Mouse (Mus musculus) lung, postnatal 36 days (tissue): ENCODE data around the gene Pik3r6.

ENCODE experiments used
- DNase-seq: peaks from one replicate; pipeline ENCODE4 v3.0.0; 2022; ENCODE audit warnings: mixed read lengths

Gene Pik3r6

DNA sequence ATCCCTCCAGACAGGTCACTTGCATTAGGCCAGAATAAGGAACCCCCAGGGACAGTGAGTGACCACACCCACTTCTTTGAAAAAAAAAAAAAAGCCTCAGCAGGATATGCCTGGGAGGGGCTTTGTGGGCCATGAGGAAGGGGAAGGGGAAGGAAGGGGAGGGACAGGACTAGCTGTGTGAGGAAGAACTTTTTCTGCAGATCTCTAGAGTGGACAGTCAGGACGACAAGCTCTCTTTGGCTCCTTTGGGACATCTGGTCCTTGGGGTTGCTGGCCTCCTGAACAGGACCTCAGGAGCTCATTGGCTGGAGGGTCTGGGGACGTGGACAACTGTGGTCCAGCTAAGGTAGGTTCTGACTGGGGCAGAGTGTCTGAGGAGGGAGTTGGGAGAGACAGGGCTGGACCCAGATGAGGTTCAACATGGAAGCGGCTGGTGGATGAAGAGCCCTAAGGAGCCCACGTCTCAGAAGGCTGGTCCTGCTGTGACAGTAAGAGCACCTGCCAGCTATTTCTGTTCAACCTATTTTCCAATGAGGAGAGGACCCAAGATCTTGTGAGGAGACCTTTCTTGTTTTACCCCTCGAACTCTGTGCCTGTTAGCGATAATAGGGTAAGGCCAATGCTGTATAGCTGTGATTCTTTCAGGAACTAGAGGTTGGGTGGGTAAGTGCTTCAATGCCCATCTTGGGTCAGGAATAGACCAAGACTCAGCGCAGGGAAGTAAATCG is at the start of gene Pik3r6:
Gene Pik3r6 (plus strand): TSS at position 118 of the 728 bp plus-strand sequence.
- peak; percentile 67 for DNase-seq

GRCm38 (mm10) chr11:68453301-68453700 is 49.5 kb upstream of the Pik3r6 start:
- DNase-seq: no peak

DNA sequence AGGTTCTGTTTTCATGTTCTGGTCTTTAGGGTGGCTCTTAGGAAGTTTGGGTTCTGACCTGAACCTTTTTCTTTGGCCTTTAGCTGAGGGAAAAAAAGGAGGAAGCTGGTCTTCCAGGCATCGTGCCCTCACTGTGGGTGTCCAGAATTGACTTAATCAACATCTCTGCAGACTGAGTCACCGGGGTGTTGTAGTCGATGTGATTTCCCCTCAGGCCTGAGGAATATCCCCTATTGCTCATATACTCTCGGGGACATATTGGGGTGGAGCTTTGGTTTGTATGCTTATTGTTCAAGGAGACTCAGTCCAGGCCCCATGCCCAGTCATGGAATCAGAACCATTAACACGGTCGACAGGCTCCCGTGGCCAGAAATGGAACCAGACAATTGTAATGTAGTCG is 44.7 kb upstream of the Pik3r6 start:
- peak; percentile 64 for DNase-seq

DNA sequence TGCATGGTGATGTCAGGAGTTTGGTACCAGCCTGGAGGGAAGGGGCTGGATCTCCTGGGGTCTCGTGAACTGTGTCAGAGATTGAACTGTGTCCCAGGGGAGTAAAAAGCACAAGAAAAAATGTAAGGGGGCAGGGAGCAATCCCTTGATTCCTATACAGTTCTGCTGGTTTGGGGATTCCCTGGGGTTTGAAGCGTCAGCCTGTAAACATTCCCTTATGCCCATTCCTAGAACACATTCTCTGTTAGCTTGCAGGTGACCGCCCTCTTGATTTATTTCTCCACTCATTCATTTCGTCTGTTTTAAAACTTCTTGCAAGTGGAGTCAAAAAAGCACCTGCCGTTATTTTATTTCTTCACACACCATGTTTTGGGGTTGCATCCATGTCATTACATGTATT is 43.8 kb upstream of the Pik3r6 start:
- no peak for DNase-seq

- no peak for DNase-seq
Observed at GRCm38 (mm10) chr11:68459486-68459885, 43.3 kb upstream of the Pik3r6 start.

- DNase-seq: no peak
Observed at GRCm38 (mm10) chr11:68462716-68463115, 40.1 kb upstream of the Pik3r6 start.

- DNase-seq: no peak
Observed at GRCm38 (mm10) chr11:68464260-68464659, 38.6 kb upstream of the Pik3r6 start.

GRCm38 (mm10) chr11:68465090-68465489 is 37.7 kb upstream of the Pik3r6 start:
- DNase-seq: no peak

- no peak for DNase-seq
Observed at GRCm38 (mm10) chr11:68467441-68467840, 35.4 kb upstream of the Pik3r6 start.

GRCm38 (mm10) chr11:68467962-68468612 is 34.7 kb upstream of the Pik3r6 start:
- DNase-seq: no peak

- DNase-seq: no peak
Observed at GRCm38 (mm10) chr11:68468886-68469285, 33.9 kb upstream of the Pik3r6 start.

GRCm38 (mm10) chr11:68472162-68472849 is 30.5 kb upstream of the Pik3r6 start:
- DNase-seq: no peak

DNA sequence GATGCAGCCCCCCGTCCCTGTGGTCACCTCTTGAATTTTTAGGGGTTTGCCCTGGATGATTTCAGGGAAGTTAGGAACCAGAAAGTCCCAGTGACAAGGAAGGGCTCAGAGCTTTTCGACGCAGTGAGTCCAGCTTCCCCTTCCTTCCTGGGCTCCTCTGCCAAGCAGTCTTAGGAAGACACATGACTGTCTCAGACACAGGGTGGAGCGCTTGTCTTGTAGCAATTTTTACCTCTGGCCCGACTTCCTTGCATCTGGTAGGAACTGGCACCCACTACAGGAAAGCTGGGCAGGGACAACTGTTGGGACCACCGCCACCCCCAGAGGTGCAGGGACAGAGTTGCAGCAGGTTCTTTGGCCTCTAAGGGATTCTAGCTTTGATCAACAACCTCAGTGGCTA is 28.2 kb upstream of the Pik3r6 start:
- peak; percentile 55 for DNase-seq

GRCm38 (mm10) chr11:68475676-68476075 is 27.1 kb upstream of the Pik3r6 start:
- DNase-seq: no peak

DNA sequence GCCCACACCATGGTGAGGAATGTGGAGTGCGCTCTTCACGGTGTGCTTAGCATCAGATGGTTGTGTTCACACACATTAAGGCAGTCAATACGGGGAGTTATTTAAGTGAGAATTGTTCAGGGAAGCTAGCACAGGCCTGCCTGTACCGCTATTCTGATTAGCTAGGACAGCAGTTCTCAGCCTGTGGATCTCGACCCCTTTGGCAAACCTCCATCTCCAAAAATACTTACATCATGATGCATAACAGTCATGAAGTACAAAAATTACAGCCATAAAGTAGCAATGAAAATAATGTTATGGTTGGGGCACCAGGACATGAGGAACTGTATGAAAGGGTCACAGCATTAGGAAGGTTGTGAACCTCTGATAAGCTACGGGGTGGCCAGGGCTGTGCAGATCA is 25.2 kb upstream of the Pik3r6 start:
- DNase-seq: no peak

- no peak for DNase-seq
Observed at GRCm38 (mm10) chr11:68478574-68478981, 24.2 kb upstream of the Pik3r6 start.

DNA sequence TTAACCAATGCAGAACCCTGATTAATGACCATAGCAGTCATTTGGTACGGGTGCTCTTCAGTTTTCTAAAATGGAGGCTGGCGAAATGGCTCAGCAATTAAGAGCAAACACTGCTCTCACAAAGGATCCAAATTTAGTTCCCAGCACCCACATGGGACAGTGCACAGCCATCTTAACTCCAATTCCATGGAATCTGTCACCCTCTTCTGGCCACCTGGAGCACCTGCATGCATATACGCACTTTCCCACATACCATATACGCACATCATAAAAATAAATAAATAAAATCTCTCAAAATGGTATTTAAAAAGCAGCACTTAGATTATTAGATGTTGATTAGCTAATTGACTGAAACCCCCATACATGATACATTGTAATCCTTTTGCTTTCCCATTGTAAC is 22.2 kb upstream of the Pik3r6 start:
- DNase-seq: no peak

GRCm38 (mm10) chr11:68482001-68482400 is 20.8 kb upstream of the Pik3r6 start:
- DNase-seq: no peak

DNA sequence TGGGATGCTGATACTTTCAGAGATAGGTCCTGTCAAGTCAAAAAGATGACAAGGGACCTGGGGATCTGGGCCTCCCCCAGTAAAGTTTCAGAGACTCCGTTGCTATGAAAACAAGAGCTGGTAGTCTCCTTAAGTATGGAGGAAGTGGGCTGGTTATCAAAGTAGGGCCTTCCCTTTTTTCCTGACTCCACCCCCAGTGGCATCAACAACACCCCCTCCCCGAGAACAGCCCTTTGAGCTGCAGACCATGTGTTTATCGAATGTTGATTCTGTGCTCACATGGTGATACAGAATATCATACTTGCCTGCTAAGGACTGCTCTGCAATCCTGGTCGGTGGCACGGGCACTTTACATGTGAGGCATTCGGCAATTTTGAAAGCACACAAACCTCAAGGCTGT is 19.6 kb upstream of the Pik3r6 start:
- no peak for DNase-seq

GRCm38 (mm10) chr11:68484431-68484830 is 18.4 kb upstream of the Pik3r6 start:
- DNase-seq: no peak

GRCm38 (mm10) chr11:68485206-68485942 is 17.4 kb upstream of the Pik3r6 start:
- peak; percentile 67 for DNase-seq

- no peak for DNase-seq
Observed at GRCm38 (mm10) chr11:68486093-68486492, 16.7 kb upstream of the Pik3r6 start.

- no peak for DNase-seq
Observed at GRCm38 (mm10) chr11:68487720-68488119, 15.1 kb upstream of the Pik3r6 start.
